Mouse (Mus musculus): Measurements from ENCODE around the gene Mup4. TPM values are rescaled to one million over a fixed set of nuclear protein-coding genes. Genes with fewer than 3 reads are reported as not detected.
"Not testable (repeated sequence)": the region's sequence is repeated elsewhere in the genome, so short reads cannot be mapped to it uniquely, and the experiment has no call there.

Mup4 gene
- total RNA-seq (2021): not detected

DNA sequence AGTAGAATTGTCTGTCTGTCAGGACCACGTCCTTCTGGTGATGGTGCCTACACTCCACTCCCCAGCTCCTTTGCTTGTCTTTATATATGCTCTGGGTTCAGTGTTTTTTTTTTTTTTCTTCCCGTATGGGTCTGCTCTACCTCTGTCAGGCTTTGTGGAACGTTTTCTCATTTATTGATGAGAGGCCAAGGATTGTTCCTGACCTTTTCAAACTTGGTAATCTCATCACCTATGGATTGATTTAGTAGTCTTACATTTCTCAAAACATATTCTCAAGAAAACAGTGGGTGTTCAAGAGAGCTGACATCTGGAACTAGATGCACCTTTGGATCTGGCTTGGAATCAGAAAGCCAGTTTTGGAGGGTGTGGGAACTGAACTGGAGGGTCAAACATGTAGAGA lies at the start of gene Mup4:
Mup4 (minus strand) TSS at position 101 of the 400 bp plus-strand sequence.
- DNase-seq (ENCODE audit: extremely low spot score in 1 of 2, low spot score in 1 of 2): no peak

DNA sequence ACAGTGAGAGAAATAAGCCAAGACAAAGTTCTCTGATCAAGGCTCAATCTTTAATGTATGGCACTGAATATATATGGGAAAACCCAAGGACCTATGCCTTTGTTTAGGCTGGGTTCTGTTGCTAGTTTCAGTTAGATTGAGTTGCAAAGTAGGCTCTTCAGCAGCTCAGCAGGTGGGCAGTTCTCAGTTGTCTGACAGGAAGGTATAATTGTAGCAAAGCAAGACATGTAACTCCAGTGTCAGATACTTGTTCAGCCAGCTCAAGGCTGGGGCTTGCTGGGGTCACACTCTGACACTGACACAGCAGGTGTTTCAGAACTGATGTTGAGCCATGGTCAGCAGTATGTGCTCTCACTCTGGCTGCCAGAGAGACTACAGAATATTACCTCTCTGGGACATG lies 37.4 kb upstream of the Mup4 start:
- not testable (repeated sequence) for DNase-seq (ENCODE audit: extremely low spot score in 1 of 2, low spot score in 1 of 2)

DNA sequence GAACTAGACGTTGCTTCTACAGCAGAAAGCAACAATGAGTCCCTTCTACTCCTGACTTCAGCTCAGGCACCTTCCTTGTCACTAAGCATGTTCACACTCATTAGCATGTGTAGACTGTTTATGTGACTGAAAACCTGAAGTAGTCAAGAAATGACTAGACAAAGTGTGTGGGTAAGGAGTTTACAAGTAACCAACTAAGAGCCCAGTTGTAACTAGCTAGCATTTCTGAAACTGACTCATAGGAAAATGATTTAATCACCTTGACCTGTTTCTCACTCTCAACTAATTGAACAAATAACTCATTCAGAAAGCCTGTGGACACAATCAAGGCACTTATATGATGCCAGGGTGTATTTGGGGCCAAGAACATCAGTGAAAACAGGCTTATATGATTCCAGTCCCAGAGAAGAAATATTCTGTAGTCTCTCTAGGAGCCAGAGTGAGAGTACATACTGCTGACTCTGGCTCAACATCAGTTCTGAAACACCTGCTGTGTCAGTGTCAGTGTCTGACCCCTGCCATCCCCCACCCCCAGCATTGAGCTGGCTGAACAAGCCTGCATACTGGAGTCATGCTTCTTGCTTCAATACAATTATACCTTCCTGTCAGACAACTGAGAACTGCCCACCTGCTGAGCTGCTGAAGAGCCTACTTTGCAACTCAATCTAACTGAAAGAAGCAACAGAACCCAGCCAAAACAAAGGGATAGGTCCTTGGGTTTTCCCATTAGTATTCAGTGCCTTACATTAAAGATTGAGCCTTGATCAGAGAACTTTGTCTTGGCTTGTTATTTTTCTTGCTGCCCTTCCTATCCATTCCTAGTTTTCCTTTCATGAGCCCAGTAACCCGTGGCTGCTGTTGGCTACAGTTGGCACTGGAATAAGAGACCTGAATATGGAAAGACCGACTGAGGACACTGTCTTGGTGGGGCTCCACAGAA lies 3.2 kb upstream of the Mup4 start, which contains the start of gene Mup6:
Mup6 (plus strand) TSS at position 890 of the 940 bp plus-strand sequence.
- no peak for DNase-seq (ENCODE audit: extremely low spot score in 1 of 2, low spot score in 1 of 2)

DNA sequence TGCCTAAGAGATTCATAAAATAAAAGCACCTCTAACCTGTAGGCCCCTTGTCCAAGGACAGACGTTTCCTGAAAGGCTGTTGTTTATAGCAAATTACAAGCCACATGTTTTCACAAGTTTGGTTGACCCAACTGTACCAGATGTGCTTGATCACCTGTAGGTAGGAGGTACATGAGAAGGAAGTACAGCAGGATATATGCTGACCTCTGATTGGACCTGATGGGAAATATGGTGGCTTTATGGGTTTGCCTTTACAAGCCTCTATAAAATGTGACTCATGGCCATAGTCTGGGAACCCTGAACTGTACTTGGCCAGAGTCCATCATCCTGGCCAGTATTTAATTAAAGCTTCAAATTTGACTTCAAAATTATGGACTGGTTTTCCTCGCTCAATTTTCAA lies 23.0 kb downstream of the Mup4 start:
- no peak for DNase-seq (ENCODE audit: extremely low spot score in 1 of 2, low spot score in 1 of 2)

DNA sequence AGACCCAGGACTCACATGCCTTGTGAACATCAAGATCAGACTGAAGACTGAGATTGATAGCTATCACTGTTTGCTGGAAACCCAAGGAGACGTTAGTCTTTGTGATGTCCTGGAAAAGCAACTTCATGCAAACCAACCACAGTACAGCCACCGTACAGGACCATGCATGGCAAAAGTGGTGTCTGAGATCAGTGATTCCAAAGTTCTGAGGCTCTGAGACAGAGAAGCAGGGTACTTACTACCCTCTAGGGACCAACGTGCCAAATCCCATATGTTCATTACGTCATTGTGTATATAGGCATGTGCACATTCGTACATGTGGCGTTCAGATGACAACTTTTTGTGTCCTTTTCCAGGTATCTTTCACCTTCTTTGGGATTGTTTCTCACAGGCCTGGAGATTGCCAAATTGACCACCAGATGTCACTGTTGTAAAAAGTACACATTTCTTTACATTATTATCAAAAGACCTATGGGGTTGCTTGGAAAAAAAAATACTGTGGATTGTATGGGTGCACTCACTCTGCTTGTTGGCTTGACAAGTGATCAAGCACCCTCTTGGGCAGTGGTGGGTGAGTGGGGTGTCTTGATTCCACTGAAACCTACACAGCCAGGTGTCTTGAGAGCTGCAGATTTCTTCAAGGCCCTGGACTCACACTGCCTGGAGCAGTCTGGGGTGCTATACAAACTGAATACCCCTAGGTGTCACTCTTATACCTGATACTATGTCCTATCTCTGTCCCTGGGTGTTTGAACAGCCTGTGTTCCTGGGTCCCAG lies 27.8 kb downstream of the Mup4 start:
- DNase-seq (ENCODE audit: extremely low spot score in 1 of 2, low spot score in 1 of 2): no peak

DNA sequence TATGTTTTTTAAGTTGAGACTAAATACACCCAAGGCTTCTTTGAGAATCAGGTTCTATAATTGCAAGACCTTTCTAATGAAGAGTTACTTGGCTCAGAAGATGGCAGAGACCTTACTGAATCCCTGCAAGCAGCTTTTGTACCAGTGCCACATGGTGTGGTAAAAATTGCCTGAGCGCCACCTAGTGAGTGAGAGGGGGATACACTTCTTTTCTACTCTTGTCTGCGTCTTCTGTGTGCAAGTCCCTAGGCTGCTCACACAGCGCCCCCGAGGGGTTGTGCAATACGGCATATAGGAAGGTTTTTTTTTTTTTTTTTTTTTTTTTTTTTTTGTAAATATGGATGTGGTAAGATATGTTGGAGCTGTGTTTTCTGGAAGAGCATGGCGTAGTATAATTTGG lies 32.2 kb downstream of the Mup4 start:
- peak; percentile 26 to 63 for DNase-seq (ENCODE audit: extremely low spot score in 1 of 2, low spot score in 1 of 2)

DNA sequence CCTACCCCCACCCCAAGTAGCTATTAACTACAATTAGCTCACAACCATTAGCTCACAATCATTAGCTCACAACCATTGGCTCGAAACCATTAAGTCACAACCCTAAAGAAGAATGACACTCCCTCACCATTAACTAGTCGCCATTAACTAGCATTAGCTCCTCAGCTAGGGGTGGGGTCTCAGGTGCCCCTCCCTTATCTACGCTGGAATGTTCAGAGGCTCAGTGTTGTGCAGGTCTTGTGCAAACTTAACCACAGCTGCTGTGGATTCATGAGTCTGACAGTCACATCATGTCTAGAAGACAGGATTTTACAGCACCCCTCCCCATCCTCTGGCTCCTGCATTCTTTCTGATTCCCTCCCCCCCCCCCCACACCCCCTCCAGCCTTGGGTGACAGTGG lies 32.8 kb downstream of the Mup4 start:
- DNase-seq (ENCODE audit: extremely low spot score in 1 of 2, low spot score in 1 of 2): no peak

DNA sequence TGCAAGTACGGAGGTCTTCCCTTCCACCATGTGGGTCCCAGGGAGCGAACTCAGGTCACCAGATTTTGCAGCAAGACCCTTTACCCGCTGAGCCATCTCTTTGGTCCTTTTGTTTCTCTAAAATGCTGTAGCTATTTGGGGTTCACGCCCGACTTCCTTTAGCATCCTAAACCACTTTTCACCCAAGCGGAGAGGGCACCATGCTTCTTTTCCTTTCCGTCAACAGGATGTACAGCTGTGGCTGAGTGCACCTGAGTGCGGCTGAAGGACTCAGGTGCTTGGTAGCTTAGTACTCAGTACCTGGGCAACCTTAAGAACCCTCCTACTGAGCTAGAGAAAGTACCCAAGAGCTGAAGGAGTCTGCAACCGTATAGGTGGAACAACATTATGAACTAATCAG lies 35.4 kb downstream of the Mup4 start:
- DNase-seq (ENCODE audit: extremely low spot score in 1 of 2, low spot score in 1 of 2): no peak

DNA sequence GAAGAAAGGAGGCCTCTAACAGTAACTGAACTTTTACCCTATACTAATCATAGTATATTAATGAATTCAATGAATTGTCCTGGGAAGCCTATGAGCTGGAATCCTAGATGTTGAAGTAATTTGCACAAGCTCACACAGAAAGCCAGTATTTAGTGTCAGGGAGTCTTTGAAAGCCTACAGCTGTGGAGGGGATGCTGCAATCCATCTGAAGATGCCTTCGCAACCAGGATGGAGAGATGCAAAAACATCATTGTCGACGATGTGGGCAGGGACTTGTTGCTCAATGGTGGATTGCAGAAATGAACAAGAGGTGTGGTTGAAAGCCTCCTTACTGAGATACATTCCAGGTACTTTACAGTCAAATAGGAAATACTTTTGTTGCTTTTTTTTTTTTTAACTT lies 42.5 kb downstream of the Mup4 start:
- DNase-seq (ENCODE audit: extremely low spot score in 1 of 2, low spot score in 1 of 2): no peak

DNA sequence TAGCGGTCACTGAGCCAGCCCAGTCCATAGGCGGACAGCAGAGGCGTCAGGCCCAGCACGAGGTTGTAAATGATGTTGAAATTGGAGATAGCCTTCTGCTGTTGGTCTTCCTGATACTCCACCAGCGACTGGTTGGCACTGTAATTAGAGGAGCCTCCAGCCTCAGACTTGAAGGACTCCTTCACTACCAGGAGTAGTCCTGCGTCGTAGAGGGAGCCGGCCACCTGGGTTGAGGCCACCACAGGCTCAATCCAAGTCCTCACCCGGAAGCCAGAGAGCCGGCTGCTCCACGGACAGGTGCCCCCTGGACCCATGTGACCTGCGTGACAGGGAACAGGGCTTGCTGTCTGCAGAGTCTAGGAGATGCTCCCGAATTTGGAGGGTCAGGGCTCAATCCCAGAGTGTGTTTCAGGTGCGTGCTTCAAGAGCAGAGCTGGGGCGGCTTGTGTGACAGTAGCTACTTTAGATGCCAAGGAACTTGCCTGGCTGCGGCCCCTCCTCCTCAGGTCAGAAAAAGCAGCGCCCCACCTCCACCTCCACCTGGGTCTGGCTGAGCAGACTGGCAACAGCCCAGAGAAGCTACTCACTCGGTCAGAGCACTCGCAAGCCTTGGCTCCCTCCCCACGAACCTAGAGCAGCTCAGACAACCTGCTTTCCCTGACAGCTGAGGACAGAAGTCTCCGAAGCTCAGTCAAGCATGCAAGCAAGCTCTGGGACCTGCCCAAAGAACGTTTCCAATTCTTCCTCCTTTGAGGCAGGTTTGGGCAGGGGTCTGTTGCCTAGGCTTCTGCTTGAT lies 45.7 kb downstream of the Mup4 start, which contains the start of gene Slc46a2:
Slc46a2 (minus strand) TSS at position 449 of the 796 bp plus-strand sequence.
- DNase-seq (ENCODE audit: extremely low spot score in 1 of 2, low spot score in 1 of 2): no peak

DNA sequence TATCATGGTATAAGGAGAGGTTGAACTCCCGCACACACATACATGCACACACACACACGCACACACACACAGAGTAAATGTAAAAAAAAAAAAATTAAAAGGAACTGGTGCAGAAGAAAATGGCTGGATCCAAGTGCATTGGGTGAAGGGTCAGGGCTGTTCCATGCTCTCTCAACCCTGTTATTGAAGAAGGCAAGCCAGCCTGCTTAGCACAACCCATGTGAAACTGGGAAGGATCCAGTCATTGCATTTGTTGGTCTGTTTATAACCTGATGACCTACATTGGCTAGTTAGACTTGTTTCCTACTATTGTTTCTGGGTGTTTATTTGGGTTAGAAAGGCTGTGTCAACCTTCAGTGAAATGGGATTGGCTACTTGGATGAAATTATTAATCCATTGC lies 51.7 kb downstream of the Mup4 start:
- no peak for DNase-seq (ENCODE audit: extremely low spot score in 1 of 2, low spot score in 1 of 2)

DNA sequence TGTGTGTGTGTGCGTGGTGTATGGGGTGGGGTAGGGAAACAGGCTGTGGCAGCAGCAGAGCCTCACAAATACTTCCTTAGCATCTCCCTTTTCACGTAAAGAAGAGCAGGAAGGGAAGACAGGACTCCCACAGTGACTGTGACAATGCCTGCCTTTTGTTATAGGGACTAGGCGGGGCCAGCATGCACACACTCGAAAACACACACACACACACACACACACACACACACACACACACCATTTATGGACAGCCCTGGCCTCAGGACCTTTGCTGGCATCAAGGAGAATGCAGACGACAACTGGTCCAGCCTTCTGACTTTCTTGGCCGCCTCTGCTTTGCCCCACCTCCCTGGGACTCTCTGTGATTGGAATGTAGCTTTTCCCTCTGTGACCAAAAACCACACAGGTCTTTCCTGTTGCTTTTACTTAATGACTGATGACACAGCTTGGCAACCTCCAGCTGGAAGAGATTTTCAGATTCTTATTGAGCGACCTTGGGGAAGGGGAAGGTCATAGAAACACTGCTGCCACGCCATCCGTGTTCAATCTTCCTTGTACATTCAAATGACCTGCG lies 52.8 kb downstream of the Mup4 start:
- DNase-seq (ENCODE audit: extremely low spot score in 1 of 2, low spot score in 1 of 2): no peak

DNA sequence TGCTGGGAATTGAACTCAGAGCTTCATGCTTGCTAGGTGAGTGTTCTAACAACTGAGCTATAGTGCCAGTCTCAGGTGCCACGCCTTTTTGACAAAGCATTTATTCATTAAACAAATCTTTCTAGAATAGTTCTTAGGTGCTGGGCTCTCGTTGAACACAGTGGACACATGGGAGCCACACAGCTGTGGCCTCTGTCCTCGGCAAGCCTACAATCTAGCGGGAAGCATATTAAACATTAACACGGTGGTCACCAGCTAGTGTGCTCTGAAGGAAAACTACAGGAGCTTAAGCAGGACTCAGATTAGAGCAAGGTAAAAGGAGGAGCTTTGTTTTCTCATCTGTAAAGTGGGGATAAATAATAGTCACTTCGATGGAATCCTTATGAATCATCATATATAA lies 53.4 kb downstream of the Mup4 start:
- no peak for DNase-seq (ENCODE audit: extremely low spot score in 1 of 2, low spot score in 1 of 2)

Other genes starting within 250 kb of the Mup4 start
- 10 to 100 TPM; 25.2 to 25.6 TPM for gene Inip, start 159.1 kb downstream of the Mup4 start, total RNA-seq (2021)
- gene Snx30, start 154.9 kb downstream of the Mup4 start, total RNA-seq (2021): 10 to 100 TPM; 38.9 to 47.6 TPM
- gene Slc46a2, start 45.7 kb downstream of the Mup4 start, total RNA-seq (2021): not detected
- gene Mup6, start 3.6 kb upstream of the Mup4 start, total RNA-seq (2021): not detected
- gene Mup7, start 109.8 kb upstream of the Mup4 start, total RNA-seq (2021): not detected
- not detected for gene Mup2, start 193.6 kb upstream of the Mup4 start, total RNA-seq (2021)